Mouse (Mus musculus): ENCODE measurements around the gene Klhl25.
"Not testable (repeated sequence)": the region's sequence is repeated elsewhere in the genome, so short reads cannot be mapped to it uniquely, and the experiment has no call there.

Gene Klhl25

DNA sequence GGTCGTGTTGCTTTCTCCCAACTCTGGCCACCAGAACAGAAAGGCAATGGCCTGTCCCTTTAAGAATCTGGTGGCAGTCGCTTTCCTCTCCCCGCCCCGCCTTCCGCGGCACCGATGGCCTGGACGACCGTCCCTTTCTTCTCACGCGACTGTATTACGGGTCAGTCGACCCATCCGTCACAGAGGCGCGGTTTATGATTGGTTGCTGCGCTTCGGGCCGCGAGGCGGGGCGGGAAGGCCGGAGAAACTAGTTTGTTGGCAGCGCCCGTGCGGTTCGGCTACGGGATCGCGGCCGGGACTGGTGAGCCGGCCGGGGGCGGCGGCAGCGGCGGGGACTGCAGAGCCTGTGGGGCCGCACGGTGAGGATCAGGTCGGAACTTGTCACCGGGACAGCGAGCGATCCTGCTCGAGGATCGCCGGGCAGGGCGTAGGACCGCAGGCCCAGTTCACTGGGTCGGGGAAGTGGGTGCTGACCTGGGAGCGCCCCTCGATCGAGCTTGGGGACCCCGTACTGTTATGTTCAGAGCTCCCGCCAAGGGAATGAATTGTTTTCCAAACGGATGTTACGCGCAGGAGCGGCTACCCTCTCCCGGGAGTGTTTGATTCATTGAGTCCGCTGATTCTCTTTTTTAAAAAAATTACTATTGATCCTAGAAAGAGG is at the start of gene Klhl25:
TSS of gene Klhl25 (plus strand) at position 196 of the 661 bp plus-strand sequence.
- DNase-seq (ENCODE audit: low read depth, low spot score), result peak; percentile 94

DNA sequence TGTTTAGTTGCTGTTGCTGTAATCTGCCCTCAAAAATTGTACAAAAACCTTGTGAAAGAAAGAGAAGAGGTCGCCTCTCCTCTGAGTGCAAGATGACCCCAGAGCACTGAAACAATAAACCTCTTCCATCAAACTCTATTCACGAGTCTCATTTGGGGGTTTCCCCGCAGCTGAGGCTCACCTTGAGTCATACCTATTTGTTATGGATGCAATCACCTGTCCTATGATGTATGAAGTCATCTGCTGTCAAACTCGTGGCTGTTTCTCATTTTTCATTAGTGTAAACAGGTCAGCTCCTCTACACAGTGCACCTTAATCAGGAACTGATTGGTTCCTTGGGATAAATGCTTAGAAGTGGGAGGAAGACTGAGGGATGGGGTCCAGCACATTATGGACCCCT is 47.6 kb upstream of the Klhl25 start:
- DNase-seq (ENCODE audit: low read depth, low spot score), result no peak

DNA sequence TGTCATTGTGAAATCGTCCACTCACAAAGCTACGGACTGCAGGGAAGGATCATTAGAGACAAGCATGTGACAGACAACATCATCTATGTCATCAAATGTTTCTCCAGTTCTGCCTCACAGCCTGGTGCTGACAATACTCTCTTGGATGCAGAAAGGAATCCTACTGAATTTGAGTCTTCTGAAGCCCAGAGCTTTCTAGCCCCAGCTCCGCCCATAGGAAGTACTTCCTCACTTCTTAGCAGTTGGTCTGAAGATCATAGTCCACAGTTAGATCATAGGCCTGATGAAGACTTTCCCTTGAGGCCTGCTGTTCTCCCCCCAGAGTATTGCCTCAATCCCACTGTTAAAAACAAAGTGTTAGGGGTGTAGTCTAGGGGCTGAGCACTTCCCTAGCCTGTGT is 47.1 kb upstream of the Klhl25 start:
- DNase-seq (ENCODE audit: low read depth, low spot score), result no peak

DNA sequence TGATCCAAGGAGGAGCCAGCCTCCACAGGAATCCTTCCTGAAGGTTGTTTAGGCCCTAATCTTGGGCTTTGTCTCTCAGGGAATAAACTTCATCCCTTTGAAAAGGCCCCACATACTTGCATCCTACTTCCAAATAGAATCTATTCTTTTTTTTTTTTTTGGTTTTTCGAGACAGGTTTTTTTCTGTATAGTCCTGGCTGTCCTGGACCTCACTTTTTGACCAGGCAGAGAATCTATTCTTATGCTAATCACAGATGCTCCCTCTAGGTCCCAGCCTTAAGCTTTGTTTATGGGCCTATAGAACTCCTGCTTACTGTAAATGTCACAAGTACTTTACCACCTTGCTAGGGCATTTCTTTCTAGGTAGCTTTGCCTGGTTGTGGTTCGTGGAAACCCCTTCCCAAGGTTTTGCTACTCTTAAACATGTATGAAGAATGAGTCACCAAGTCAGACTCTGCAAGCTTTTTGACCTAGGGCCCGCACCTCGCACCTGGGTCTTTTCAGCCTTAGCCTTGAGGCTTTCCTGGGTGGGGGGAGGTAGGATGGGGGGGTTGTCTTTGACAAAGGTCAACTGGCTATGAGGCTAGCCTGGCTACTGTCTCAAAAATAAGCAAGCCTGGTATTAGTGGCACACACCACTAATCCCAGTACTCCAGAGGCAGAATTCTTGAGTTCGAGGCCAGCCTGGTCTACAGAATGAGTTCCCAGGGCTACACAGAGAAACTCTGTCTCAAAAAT is 46.3 kb upstream of the Klhl25 start:
- DNase-seq (ENCODE audit: low read depth, low spot score), result no peak

DNA sequence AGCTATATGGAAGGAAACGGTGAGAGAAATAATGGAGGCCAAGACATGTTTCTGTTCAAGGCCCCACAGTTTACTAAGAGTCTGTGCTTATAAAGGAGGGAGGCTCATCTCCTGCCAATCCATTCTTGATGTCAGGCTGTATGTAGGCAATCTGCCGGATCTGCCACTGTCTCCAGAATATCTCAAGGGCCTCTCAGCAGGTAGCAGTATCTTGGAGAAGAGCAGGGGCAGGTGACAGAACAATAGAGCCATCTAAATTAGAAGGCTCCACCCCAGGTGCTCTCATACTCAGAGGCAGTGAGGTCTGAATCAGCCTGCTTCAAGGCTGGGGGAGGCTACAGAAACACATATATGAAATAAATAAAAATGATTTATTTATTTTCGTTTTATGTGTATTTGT is 45.2 kb upstream of the Klhl25 start:
- DNase-seq (ENCODE audit: low read depth, low spot score), result no peak

DNA sequence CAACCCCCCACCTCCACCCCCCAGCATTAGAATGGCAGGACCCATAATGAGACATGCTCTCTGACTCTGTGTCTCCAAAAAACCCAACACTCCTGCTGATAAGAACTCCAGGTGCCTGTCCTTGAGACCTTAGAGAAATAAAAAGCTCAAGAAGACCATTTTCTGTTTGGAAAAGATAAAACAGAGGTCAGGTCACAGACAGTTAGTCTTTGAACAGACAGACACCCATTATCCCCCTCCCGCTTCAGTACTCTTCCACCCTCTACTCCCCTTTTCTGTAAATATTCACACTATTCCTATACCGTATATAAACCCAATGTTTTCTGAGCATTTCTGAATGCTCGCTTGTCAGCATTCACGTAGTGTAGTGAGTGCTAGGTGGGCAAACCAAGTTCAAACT is 41.9 kb upstream of the Klhl25 start:
- DNase-seq (ENCODE audit: low read depth, low spot score), result no peak

DNA sequence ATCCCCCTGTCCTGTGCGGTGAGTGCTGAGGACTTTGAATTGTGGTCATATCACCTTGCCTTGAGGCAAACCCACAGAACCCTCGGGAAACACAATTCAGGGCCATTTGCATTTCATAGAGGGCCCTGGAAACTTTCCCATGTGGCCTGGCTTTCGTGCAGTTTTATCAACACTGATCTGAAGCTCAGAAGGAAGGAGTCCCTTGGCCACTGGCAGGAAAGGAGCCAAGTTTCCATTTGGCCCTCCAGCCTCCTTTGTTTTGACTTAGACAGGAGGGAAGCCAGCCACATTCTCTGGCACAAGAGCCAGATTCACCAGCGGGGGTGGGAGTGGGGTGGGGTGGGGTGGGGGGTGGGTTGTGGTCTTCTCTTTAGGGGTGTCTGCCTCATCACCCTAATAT is 41.4 kb upstream of the Klhl25 start:
- DNase-seq (ENCODE audit: low read depth, low spot score), result peak; percentile 50

DNA sequence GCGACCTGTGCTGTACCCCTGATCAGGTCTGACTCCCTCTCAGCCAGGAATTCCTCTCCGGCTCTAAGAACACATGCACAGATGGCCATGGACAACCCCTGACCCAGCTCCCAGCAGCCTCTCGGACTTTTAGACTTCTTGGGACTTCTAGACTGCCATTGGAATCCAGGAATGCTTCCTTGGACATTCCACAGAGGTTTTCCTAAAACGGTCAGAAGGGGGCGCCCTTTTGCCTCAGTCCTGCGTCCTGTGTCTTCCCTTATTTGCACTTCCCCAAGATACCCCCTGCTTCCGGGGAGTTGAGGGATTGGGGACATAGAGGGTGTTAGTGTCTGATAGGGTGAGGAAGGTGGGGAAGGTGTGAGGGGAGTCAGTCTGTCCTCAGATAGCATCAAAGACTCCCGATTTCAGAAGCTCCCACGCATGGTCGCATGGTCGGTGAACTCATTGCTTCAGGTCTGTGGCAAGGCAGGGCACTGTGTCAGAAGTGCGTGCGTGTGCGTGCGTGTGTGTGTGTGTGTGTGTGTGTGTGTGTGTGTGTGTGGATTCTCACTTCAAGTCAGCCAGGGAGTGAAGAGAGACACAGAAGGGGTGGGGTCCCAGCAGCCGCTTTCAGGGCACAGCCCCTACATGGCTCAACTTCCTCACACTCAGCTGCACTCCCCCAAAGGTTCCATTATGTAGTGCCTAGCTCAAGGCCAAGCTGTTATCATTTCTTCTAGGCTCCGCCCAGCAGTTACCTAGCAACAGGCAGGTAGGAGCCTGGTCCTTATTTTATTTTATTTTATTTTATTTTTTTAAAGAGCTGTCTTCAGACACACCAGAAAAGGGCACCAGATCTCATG is 40.4 kb upstream of the Klhl25 start:
- peak; percentile 40 for DNase-seq (ENCODE audit: low read depth, low spot score)

DNA sequence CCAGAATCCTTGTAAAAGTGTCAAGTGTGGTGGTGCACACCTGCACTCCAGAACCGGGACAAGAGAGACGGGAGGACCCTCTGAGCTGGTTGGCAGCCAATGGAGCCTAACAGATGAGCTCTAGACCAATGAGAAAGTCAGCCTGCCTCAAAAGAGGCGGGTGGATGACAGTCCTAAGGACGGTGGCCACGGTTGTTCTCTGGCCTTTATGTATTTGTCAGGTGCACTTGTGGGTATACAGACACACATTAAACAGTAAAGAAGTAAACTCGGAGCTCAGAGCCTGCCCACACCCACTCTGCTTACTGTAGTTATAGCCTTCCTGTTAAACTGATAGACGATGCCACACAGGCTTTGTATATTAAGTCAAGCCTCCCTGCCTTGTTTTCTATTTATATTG is 27.4 kb upstream of the Klhl25 start:
- no peak for DNase-seq (ENCODE audit: low read depth, low spot score)

DNA sequence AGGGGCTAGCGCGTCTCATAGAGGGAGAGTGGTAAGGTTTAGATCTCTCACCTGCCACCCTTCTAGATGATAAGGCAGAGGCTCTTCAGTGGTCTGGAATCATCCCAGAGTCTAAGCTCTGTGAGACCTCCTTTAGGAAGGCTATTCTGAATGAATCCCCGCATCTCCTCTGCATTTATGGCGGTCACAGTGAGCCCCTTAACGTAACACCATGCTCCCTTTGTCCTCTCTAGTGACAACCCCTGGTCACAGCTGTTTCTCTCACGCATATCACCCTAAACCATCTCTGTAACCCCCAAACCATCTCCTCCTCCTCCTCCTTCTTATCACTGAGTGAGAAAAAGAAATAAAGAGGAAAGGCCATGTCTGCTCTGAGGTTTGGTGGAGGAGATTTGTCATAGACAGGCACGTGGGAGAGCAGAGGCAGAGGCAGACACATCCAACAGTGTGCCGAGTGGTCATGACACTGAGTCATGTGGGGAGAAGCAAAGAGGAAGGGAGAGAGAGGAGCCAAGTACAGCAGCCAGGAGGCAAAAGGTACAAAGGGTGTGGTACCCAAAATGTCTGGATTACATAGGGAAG is 25.9 kb upstream of the Klhl25 start:
- peak; percentile 13 for DNase-seq (ENCODE audit: low read depth, low spot score)

DNA sequence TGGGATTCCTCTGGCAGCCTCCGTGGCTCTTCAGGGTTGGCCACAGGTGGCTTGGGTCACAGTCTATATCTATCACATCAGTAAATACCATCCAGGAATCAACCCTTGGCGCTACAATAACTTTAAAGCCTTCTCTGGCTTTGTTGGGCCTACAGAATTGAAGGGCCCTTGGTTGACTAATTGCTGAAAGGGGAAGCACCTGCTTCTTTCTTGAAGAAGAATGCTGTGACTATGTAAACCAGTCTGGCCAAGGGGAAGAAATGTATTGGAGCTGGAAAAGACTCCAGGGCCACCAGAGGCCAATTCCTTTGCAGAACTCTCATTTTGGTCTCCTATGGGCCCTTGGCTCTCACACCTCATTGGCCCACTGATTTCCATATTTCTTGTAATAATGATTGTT is 25.0 kb upstream of the Klhl25 start:
- no peak for DNase-seq (ENCODE audit: low read depth, low spot score)

DNA sequence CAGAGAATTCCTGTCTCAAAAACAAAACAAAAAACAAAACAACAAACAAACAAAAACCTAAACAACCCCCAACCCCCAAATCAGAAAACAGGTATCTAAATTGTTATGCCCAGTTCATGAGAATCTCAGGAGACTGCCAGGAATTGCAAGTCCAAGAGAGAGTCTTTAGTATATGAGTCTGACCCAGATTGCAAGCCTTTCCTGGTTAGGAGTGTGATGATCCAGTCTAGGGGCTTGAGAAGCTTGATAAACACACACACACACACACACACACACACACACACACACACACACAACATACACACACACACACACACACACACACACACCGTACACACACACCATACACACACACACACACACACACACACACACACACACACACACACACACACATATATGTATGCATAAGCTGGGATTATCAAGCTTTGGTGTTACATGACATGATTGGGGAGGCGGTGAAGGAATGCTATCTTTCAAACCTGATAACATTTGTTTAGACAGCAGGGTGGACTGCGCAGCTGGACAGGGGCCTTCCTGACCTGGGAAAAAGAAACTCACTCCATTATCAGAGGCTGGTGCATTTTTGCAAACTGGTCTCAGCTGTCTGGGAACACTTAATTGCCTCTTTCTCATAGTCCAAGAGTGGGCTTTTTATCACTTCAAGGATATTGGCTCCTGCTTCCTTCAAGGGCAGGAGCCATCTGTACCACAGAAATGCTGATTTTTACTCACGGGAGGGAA is 21.6 kb upstream of the Klhl25 start:
- no peak for DNase-seq (ENCODE audit: low read depth, low spot score)

DNA sequence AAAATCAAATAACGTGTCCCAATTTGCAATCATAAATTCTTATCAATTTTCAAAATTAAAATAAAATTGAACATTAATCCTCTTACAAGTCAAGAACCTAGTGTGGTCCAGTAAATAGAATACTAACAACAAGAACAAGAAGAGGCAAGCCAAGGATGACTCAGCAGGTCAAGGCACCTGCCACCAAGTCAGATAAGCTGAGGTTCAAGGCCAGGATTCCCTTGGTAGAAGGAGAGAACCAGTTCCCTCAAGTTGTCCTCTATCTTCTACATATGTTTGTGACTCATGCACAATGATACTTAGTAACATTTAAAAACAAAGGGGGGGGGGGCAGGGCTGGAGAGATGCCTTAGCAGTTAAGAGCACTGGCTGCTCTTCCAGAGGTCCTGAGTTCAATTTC is 20.8 kb upstream of the Klhl25 start:
- peak; percentile 20 for DNase-seq (ENCODE audit: low read depth, low spot score)

DNA sequence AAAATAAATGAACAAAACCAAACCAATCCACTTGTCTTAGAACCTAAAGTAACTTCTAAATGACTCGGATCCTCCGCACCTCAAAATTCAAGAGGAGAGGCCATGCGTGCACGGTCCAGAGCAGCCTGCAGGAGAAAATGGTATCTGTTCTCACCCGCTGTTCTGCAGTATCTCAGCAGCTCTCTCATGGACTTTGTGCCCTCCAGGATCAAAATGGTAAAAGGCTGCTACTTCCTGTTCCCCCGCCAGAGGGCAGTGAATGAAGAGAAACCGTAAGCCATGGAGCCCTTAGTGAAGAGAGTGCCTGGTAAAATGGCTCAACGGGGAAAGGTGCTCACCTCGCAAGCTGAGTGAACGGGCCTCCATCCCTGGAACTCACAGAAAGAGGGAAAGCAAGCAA is 20.3 kb upstream of the Klhl25 start:
- DNase-seq (ENCODE audit: low read depth, low spot score), result peak; percentile 84

DNA sequence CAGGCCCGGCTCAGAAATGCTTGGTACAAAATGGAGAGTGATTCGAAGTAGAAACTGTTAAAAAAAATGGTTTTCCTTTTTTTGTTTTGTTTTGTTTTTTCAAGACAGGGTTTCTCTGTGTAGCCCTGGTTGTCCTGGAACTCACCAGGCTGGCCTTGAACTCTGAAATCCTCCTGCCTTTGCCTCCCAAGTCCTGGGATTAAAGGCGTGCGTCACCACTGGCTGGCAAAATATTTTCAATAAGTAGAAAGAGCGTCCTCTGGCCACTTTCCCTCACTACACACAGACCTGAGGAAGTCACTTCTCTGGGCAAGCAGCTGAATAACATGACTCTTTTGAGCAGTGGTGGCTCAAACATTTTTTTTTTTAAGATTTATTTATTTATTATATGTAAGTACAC is 19.6 kb upstream of the Klhl25 start:
- DNase-seq (ENCODE audit: low read depth, low spot score), result no peak

DNA sequence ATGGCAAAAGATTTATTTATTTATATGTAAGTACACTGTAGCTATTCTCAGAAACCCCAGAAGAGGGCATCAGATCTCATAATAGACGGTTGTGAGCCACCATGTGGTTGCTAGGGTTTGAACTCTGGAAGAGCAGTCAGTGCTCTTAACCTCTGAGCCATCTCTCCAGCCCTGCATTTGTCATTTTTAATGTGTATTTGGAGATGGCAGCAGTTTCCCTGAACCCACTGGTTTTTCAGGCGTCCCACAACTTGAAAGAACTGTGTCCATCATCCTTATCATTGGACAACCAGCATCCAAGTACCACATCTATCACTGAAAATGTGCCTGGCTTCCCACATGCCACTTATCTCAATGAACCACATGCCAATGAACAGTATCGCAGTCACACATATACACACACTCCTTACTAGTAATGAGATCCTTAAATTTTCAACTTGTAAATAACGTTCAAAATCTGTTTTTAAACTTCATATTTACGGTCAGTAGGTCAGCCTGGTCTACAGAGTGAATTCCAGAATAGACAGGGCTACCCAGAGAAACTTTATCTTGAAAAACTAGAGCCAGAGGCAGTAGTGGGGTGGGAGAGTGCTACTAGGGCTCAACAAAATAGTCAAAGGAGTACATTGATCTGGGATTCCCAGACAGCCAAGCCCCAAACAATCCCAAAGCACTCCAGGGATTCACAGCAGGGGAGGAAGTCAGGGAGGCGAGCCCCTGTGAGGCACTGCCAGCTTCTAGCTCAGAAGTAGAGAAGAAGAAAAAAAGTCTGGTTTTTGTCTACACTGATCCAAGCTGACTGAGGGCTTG is 17.7 kb upstream of the Klhl25 start:
- peak; percentile 18 for DNase-seq (ENCODE audit: low read depth, low spot score)

DNA sequence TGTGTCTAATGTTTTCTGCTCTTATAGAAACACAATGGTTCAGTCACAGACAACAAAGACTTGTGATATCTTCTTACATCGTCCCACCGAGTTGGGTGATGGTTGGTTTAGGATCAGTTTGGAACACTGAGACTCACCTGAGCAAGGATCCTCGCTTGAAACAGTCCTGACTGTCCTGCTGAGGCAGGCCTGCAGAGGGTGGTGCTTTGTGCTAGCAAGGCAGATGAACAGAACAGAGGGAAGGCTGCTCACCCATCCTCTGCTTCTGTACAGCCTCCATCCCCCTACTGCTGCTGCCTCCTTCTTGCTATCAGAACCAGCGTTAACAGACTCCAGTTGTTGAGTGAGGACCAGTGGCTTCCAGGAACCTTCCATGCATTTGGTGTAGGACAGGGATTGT is 14.2 kb upstream of the Klhl25 start:
- not testable (repeated sequence) for DNase-seq (ENCODE audit: low read depth, low spot score)

DNA sequence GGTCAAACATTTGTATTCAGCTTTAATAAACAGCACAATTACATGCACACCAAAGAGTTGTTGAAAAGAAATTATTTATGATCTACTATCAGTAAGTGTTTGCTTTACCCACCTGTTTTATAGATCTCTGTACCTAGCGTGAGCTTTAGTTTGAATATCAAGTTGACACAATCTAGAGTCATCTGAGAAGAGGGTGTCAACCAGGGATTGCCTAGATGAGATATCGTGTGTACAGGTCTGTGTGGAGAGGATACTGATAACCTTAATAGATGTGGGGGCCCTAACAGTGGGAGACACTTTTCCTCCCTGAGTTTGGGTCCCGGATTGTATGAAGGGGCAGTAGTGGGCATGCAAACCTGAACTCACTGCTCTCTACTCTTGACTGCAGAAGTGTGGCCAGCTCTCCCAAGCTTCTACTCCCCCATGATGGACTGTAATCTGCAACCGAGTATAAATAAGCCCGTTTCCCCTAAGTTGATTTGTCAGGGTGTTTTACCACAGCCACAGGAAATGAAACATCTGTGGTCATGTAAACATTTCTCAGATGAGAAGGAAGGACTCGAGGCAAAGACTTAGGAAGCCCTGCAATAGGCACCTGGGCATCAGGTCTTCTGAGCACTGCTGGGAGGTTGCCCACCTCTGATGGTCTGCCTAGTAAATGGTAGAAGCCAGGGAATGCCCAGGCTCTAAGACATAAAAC is 13.0 kb upstream of the Klhl25 start:
- not testable (repeated sequence) for DNase-seq (ENCODE audit: low read depth, low spot score)

DNA sequence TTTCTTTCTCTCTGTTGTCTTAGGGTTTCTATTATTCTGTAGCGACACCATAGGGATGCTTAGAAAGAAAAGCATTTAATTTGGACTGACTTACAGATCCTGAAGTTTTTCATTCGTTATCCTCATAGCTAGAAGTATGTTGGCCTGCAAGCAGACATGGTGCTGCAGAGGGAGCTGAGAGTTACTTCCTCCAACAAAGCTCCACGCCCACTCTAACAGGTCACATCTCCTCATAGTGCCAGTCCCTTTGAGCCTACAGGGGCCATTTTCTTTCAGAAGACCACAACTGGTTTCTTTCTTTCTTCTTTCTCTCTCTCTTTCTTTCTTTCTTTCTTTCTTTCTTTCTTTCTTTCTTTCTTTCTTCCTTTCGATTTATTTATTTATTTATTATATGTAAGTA is 8.0 kb upstream of the Klhl25 start:
- DNase-seq (ENCODE audit: low read depth, low spot score), result no peak

DNA sequence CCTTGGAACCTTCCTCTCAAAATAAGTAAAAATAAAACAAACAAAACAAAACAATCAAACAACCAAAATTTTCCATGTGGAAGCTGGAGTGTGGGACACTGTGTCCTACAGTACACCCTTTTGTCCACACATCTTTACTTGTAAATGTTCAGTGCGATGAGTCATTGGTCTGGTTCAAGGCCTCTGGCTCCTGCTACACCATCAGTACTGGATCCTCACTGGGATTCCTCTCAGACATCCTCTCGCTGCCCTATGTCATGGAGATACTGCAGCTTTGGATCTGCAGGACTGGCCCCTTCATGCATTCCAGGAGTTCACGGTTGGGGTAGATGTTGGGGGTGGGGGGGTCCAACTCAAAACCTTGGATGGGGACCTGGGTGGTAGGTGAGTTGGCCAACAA is 5.8 kb upstream of the Klhl25 start:
- DNase-seq (ENCODE audit: low read depth, low spot score), result peak; percentile 43
